Mouse (Mus musculus) liver, embryonic 16.5 days (tissue): ENCODE data around the gene Fhl1. TPM values are rescaled to one million over a fixed set of nuclear protein-coding genes. Genes with fewer than 3 reads are reported as not detected.

Experiments
- ATAC-seq: fragments of 200-750 bp; cut with Nextera tagmentation; 2 replicates; pipeline ENCODE4 v1.8.0; 2017; ENCODE audit warnings: low read depth, mild to moderate bottlenecking, moderate number of reproducible peaks, moderate library complexity
- H3K27ac ChIP-seq: fragments of 300-500 bp; sonication (generic); 2 replicates; pipeline ENCODE4 v1.5.1; 2014; ENCODE audit warnings: mild to moderate bottlenecking, low read length
- H3K27me3 ChIP-seq: fragments of 300-500 bp; sonication (generic); 2 replicates; pipeline ENCODE4 v1.6.1; 2014; ENCODE audit warnings: low read depth, low read length, mixed read lengths; ENCODE audit not compliant: control insufficient read depth, insufficient read depth
- H3K36me3 ChIP-seq: fragments of 300-500 bp; sonication (generic); 2 replicates; pipeline ENCODE4 v1.6.1; 2014; ENCODE audit warnings: mild to moderate bottlenecking; ENCODE audit not compliant: control insufficient read depth, insufficient read depth
- H3K4me1 ChIP-seq: fragments of 300-500 bp; sonication (generic); 2 replicates; pipeline ENCODE4 v1.6.1; 2014; ENCODE audit warnings: low read depth, low read length, mixed read lengths; ENCODE audit not compliant: control insufficient read depth
- H3K4me2 ChIP-seq: fragments of 300-500 bp; sonication (generic); 2 replicates; pipeline ENCODE4 v1.6.1; 2014; ENCODE audit warnings: low read depth, low read length, mixed read lengths
- H3K4me3 ChIP-seq: fragments of 300-500 bp; sonication (generic); 2 replicates; pipeline ENCODE4 v1.5.1; 2014; ENCODE audit warnings: low read depth, mild to moderate bottlenecking, low read length
- H3K9ac ChIP-seq: fragments of 300-500 bp; sonication (generic); 2 replicates; pipeline ENCODE4 v1.6.1; 2014; ENCODE audit warnings: low read depth, low read length
- H3K9me3 ChIP-seq: fragments of 300-500 bp; sonication (generic); replicated peaks from 2 replicates; pipeline ENCODE4 v1.6.1; 2016; ENCODE audit warnings: low read length; ENCODE audit not compliant: control insufficient read depth
- WGBS: fragments of 180-500 bp; shearing (Covaris S2); extraction: QIAGEN DNeasy Blood & Tissue Kit; methylation state at CpG from one replicate; pipeline ENCODE4 v1.1.7; 2014; ENCODE audit not compliant: insufficient replicate concordance; 5-methylcytosine and 5-hydroxymethylcytosine counted together
- polyA plus RNA-seq: library from polyadenylated mRNA; unstranded; fragments of >200 nt; fragmentation: Nextera tagmentation; extraction: Ambion mirVana; gene quantifications from 2 replicates; pipeline ENCODE4 v1.2.1, GENCODE M21; 2015

The Fhl1 gene
- 17.0 and 24.9 TPM in 2 replicates for polyA plus RNA-seq

DNA sequence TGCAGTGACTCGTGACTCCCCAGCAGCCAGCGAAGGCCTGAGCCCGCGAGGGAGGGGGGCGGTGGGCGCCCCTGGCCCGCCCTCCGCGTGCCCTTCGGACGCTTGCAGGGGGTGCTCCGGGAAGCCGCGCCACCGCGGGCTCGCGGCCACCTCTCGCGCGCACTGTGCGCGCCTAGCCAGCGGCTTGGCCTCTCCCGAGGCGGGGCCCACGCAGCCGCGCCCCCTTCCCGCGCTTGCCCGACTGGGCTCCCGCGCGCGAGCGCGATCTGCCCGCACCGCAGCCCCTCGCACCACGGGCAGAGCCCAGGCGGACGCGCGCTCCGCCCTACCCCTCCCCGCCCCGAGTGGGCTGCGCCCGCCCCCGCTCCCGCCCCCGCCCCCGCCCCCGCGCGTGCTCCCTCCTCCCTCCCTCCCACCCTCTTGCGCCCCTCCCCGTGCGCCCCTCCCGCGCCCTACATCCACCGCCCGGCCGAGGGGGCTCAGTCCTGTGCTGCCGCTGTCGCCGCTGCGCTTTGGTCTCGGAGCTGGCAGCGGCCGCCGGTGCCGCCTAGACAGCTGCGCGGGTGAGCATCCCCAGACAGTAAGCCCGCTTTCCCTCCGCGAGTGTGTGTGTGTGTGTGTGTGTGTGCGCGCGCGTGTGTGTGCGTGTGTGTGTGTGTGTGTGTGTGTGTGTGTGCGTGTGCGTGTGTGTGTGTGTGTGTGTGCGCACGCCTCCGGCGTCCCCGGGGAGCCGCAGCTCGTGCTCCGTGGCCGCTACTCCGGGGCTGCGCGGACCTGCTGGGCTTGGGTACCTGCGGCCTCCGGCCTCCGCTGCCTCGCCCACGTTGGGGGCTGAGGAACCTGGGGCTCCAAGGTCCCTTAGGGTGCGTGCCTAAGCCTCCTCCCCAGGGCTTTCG lies at the start of gene Fhl1:
Gene Fhl1 (plus strand): TSS at position 482 of the 896 bp plus-strand sequence.
- Histone ChIP-seq H3K9me3 (no peaks in the 10 kb centered on the region), H3K4me3 (peak within 1 kb of the TSS; percentile 56), H3K9ac (peak within 1 kb of the TSS; percentile 50), H3K4me2 (peak within 1 kb of the TSS; percentile 75), H3K4me1 (peaks cover 9% of the 10 kb centered on the region), H3K36me3 (no peaks in the 10 kb centered on the region), H3K27ac (no peak within 1 kb of the TSS), H3K27me3 (peaks cover 36% of the 10 kb centered on the region)
- 17% methylated on average over 53 of the region's 106 CpGs for WGBS
- peak; percentile 42 for ATAC-seq

DNA sequence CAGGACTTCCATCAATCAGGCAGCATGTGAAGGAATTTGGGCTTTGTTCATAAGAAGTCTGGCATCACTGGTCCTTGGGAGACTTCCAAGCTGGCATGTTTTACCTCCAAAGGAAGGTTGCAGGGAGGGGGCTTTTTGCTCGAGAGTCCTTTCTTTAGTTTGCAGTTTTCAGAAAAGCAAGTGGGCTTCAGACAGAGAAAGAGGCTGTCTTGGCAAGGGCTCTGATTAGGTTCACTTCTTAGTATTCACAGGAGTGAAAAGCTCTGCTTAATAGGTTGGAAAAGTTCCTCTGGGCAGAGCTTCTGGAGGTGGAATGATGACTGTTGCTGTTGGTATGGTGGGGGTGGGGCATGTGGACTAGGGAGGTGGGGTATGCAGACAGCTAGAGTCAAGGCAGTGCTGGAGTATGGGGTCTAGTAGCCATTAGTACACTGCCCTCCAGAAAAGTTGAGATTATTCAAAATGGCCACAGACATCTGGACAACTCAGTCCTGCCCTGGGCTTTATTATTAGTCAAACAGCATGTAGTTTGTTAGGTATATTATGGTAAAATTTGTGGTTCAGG lies 49.3 kb upstream of the Fhl1 start:
- 64% methylated on average over 1 of the region's 1 CpGs for WGBS
- Histone ChIP-seq H3K9ac (no peak overlapping the region), H3K36me3 (no peaks in the 10 kb centered on the region), H3K27ac (no peak overlapping the region), H3K4me1 (no peaks in the 10 kb centered on the region), H3K4me3 (no peak overlapping the region), H3K27me3 (no peaks in the 10 kb centered on the region), H3K4me2 (no peak overlapping the region), H3K9me3 (no peaks in the 10 kb centered on the region)
- no peak for ATAC-seq

DNA sequence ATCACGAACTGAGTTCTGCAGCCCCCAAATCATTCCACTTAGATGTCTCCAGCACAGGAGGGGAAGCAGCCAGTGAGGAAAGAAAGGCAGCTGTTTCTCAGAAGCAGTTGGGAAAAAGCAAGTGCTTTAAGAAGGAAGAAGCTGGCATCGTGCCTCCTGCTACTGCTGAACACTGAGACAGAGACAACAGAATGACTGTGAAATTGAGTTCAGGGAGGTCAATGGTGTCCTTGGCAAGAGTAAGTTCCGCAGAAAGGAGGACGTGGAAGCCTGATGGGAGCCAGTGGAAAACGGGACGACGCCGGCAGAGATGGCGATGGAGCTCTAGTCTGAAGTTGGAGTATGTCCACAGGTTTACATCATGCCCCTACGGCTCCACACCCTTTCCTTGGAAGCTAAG lies 48.1 kb upstream of the Fhl1 start:
- H3K36me3 ChIP-seq: no peaks in the 10 kb centered on the region
- no peak overlapping the region for H3K27ac ChIP-seq
- H3K4me3 ChIP-seq: no peak overlapping the region
- no peak overlapping the region for H3K4me2 ChIP-seq
- H3K4me1 ChIP-seq: no peaks in the 10 kb centered on the region
- H3K9me3 ChIP-seq: no peaks in the 10 kb centered on the region
- H3K9ac ChIP-seq: no peak overlapping the region
- no peak for ATAC-seq
- H3K27me3 ChIP-seq: no peaks in the 10 kb centered on the region
- 67% methylated on average over 10 of the region's 10 CpGs for WGBS

DNA sequence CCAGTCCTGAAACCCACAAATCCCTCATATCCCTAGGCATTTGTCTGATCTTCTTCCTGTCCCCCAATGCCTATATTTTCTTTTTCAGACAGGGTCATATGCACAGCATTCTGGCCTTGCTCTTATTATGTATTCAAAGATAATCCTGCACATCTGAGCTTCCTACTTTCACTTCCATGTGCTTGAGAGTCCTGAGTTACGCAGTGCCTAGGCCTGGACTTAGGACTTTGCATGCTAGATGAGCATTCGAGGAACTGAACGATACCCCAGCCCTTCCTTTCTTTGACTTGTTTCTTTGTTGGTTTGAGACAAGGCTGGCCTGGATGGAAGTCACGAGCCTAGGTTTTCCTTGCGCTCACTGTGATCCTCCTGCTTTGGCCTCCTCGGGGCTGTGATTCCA lies 39.0 kb upstream of the Fhl1 start:
- Histone ChIP-seq H3K4me1 (no peaks in the 10 kb centered on the region), H3K9ac (no peak overlapping the region), H3K4me2 (no peak overlapping the region), H3K27me3 (no peaks in the 10 kb centered on the region), H3K4me3 (no peak overlapping the region), H3K27ac (no peak overlapping the region), H3K36me3 (no peaks in the 10 kb centered on the region), H3K9me3 (no peaks in the 10 kb centered on the region)
- 65% methylated on average over 6 of the region's 6 CpGs for WGBS
- ATAC-seq: no peak

DNA sequence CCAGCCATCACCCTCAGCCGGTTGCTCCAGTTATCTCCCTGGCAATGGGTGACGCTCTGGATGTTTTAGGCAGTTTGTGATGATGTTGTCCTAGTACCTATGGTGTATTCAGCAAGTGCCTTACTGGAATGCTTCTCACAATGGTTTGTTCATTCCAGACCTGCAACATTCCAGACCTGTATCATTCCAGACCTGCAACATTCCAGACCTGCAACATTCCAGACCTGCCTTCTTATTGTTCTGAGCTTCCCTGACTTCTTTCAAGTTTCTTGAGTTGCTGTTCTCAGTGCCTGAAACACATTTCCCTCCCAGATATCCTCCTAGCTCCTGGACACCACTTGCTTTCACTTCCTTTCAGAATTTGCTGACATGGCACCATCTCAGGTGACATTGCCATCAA lies 37.0 kb upstream of the Fhl1 start:
- no peak for ATAC-seq
- Histone ChIP-seq H3K27me3 (no peaks in the 10 kb centered on the region), H3K9ac (no peak overlapping the region), H3K4me3 (no peak overlapping the region), H3K9me3 (no peaks in the 10 kb centered on the region), H3K4me2 (no peak overlapping the region), H3K4me1 (no peaks in the 10 kb centered on the region), H3K36me3 (no peaks in the 10 kb centered on the region), H3K27ac (no peak overlapping the region)
- 86% methylated on average over 2 of the region's 2 CpGs for WGBS

DNA sequence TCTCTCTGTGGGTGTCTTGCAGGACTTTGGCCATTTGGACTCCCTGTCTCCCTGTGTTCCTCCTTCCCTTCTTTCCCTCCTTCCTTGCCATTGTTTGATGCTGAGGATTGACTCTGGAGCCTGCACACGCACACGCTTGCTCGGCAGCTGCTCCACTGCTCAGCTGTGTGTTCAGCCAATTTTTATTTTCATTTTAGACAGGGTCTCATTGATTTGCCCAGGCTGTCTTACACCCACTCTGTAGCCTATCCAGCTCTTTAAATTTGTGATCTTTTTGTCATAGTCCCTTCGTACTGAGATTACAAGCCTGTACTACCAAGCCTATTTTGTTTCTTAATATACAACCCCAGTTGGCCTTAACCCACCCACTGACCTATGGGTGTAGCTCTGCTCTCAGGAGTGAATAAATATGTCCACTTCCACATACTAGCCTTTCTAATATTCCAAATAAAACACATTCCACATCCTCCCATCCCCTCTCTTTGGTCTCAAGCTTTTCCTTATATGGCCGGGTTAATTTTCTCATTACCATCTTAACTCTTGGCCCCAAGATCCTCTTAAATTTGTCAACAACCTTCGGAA lies 34.3 kb upstream of the Fhl1 start:
- Histone ChIP-seq H3K4me1 (no peaks in the 10 kb centered on the region), H3K27ac (no peak overlapping the region), H3K27me3 (no peaks in the 10 kb centered on the region), H3K36me3 (no peaks in the 10 kb centered on the region), H3K9me3 (no peaks in the 10 kb centered on the region), H3K9ac (no peak overlapping the region), H3K4me3 (no peak overlapping the region), H3K4me2 (no peak overlapping the region)
- 70% methylated on average over 6 of the region's 6 CpGs for WGBS
- no peak for ATAC-seq

DNA sequence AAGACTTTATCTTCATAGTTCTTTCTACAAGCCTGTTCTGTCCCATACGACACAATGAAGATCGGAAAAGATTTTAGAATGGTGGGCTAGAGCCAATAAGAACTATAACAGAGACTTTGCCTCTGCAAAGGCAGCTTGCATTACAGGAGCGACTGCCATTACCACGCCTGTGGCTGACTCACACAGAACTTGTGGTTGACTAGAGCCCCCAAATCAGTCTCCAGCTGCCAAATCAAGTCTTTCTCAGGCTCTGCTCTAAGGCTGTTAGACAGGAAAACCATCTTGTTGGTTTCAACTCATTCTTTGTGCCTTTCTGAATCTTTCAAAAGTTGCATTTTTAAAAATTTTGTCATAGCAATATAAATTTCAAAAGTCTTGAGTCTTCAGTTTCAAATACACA lies 33.7 kb upstream of the Fhl1 start:
- Histone ChIP-seq H3K27me3 (no peaks in the 10 kb centered on the region), H3K4me3 (no peak overlapping the region), H3K9me3 (no peaks in the 10 kb centered on the region), H3K36me3 (no peaks in the 10 kb centered on the region), H3K4me2 (no peak overlapping the region), H3K4me1 (no peaks in the 10 kb centered on the region), H3K27ac (no peak overlapping the region), H3K9ac (no peak overlapping the region)
- ATAC-seq: no peak
- 55% methylated on average over 4 of the region's 4 CpGs for WGBS

DNA sequence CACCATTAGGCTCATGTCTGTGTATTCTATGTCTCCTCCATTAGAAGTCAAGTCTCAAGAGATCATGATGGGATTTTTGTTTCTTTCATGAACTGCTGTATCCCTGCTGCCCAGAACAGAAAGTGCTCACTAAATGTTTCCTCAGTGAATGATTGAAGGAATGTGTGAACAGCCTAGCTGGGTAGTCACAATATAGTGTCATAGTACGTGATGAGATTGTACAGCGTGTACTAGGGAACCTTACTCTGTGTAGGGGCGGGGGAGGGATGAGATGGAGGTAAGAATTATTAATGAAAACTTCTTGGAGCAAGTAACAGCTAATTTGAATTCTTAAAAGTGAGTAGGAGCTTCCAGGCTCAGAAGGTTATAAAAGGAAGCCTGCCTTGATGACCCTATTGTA lies 30.3 kb upstream of the Fhl1 start:
- Histone ChIP-seq H3K4me2 (no peak overlapping the region), H3K27ac (no peak overlapping the region), H3K27me3 (no peaks in the 10 kb centered on the region), H3K9ac (no peak overlapping the region), H3K36me3 (no peaks in the 10 kb centered on the region), H3K4me3 (no peak overlapping the region), H3K4me1 (no peaks in the 10 kb centered on the region), H3K9me3 (no peaks in the 10 kb centered on the region)
- 64% methylated on average over 3 of the region's 3 CpGs for whole genome bisulfite sequencing
- ATAC-seq: no peak

DNA sequence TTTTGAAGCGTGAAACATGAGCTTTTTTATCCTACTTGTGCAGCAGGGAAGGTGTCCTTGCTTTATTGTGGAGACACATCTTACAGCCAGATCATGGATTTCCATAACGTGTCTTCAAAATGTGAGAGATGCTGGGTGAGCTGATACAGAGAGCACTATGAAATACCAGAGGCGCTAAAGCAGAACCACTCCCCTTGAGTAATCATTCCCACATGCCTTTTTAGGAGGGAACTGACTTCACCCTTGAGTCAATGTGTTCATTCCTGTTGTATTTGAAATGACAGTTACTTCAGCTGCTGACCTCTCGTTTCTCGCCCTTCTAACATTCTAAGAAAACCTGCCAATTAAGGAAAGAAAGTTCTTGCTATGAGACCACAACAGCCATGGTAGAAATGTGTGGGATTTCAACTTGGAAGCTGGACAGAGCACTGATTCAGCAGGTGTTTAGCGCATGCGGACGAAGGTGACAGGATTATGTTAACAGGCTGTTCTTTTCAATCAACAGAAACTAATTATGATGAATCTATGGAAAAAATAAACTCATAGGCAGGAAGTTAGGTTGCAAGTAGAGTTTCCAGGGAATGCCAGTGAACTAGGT lies 27.5 kb upstream of the Fhl1 start:
- no peaks in the 10 kb centered on the region for H3K36me3 ChIP-seq
- H3K27ac ChIP-seq: no peak overlapping the region
- no peaks in the 10 kb centered on the region for H3K9me3 ChIP-seq
- H3K9ac ChIP-seq: no peak overlapping the region
- H3K4me2 ChIP-seq: no peak overlapping the region
- ATAC-seq: no peak
- no peak overlapping the region for H3K4me3 ChIP-seq
- WGBS: 67% methylated on average over 8 of the region's 8 CpGs
- no peaks in the 10 kb centered on the region for H3K4me1 ChIP-seq
- H3K27me3 ChIP-seq: no peaks in the 10 kb centered on the region
